Mouse (Mus musculus) megakaryocyte-erythroid progenitor cell, adult 5-6 weeks (primary cell): ENCODE measurements around the gene Gpx2. TPM values are rescaled to one million over a fixed set of nuclear protein-coding genes. Genes with fewer than 3 reads are reported as not detected.

ENCODE experiments used
- ATAC-seq: replicated peaks from 2 replicates; pipeline ENCODE4 v1.8.0; 2016; ENCODE audit warnings: mild to moderate bottlenecking, inconsistent platforms; ENCODE audit not compliant: severe bottlenecking, poor library complexity, low FRiP score, low TSS enrichment
- total RNA-seq, 2 experiments: library from RNA; stranded (forward) in 1 of 2; stranded (reverse) in 1 of 2; fragments of 200-1000, 215-1000 nt in 1 of 2; fragments of >200 nt in 1 of 2; fragmentation: Nextera tagmentation in 1 of 2; gene quantifications; 2 replicates each; pipeline ENCODE4 v1.2.3; 2014 to 2017

The Gpx2 gene
- total RNA-seq (2014; fragmentation: Nextera tagmentation): not detected in 2 replicates
- total RNA-seq (2017): not detected in 2 replicates

DNA sequence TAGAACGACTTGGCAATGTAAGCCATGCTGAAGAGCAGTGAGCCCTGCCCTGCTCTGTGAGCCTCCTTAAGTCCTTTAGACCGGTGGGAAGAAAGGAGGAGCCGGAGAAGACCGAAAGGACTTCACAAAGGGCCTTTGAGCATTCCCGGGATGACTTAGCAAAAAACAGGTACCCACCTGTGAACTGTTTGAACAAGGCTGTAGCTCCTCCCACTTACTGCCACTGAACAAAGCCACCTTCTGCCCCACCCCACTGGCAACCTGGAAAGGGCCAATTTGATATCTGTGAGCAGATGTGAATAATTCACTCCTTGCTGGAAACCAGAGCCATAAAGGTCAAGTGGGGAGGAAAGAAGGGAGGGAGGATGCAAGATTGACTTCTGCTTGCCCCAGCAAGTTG is at the start of gene Gpx2:
TSS of gene Gpx2 (minus strand) at position 205 of the 400 bp plus-strand sequence.
- ATAC-seq: no peak

DNA sequence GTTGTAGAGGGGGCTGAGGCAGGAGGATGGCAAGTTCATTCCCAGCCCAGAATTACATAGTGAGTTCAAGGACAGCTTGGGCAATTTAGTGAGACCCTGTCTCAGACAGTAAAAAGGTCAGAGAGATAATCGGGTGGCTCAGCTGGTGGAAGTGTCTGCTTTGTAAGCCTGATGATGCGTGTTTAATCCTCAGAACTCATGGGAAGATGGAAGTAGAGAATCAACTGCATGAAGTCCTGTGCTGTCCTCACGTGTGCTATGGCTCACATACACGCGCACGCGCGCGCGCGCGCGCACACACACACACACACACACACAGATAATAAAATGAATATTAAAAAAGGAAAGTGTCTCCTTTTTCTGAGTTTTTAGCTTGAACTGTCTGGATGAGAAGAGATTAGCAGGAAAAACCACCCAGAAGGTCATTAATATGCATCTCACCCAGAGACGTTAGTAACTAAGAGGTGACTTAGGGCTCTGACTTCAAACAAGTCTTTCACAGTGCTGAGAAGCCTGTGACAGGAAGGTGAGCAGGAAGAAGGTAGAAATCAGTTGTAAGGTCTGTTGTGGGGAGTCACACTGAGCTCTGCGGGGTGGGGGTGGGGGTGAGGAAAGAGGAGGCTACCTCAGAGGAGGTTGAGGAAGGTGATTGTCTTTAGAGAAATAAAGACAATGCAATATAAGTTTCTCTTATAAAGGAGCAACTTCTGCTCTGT is 49.1 kb upstream of the Gpx2 start:
- no peak for ATAC-seq

DNA sequence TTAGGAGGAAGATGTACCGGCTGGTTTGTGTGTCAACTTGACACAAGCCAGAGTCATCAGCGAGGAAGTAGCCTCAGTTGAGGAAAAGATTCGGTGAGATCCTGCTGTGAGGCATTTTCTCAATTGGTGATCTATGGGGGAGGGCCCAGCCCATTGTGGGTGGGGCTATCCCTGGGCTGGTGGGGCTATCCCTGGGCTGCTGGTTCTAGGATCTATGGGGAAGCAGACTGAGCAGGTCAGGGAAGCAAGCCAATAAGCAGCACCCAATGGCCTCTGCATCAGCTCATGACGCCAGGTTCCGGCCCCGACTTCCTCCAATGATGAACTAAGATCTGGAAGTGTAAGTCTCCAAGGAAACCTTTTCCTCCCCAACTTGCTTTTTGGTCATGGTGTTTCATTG is 44.7 kb upstream of the Gpx2 start:
- no peak for ATAC-seq

DNA sequence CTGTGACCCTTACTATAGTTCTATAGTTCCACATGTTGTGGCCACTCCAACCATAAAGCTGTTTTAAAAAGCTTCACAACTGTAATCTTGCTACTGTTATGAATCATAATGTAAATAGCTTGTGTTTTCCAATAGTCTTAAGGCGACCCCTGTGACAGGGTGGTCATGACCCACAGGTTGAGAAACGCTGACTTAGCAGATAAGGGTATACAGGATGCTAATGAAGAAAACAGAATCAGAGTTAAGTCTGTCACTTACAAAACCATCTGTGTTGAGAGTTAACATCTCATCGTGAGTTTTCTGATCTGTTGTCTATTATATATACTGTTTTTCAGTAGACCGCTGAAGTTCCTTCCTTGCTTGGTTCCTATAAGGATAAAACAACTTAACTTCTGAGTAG is 43.9 kb upstream of the Gpx2 start:
- ATAC-seq: no peak

DNA sequence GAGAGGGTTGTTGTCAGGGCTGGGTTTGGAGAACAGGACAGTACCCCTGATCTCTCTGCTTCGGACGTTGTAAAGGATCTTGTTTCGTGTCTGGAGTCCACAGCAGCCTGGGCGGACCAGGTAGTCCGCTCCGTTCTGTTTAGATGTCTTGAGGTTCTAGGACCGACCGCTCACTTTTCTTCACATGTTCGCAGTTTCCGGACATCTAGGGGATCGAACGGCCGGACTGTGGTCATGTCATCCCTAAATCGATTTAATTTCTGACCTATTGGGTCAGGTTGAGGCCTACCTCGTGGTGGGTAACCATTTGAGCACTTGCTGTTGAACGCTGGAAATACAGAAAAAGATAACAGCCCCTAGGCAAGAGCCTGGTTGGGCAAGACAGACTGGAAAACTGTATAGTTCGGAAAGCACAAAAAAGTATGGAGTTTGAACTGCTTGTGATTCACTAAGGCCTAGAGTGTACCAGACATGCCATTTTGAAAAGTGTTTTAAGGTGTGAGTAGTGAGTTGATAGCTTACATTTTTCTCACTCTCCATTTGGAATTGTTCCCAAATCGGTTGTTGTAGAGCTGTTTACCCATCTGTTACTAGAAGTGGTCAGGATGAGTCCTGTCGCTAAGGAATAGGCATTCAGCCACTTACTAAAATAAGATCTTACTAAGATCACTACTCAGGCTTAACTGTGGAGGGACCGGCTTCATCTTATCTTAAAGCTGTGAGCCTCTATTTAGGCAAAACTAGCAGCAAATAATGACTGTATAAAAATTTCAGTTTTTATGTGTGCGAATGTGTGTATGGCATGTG is 42.7 kb upstream of the Gpx2 start:
- peak; percentile 24 for ATAC-seq

DNA sequence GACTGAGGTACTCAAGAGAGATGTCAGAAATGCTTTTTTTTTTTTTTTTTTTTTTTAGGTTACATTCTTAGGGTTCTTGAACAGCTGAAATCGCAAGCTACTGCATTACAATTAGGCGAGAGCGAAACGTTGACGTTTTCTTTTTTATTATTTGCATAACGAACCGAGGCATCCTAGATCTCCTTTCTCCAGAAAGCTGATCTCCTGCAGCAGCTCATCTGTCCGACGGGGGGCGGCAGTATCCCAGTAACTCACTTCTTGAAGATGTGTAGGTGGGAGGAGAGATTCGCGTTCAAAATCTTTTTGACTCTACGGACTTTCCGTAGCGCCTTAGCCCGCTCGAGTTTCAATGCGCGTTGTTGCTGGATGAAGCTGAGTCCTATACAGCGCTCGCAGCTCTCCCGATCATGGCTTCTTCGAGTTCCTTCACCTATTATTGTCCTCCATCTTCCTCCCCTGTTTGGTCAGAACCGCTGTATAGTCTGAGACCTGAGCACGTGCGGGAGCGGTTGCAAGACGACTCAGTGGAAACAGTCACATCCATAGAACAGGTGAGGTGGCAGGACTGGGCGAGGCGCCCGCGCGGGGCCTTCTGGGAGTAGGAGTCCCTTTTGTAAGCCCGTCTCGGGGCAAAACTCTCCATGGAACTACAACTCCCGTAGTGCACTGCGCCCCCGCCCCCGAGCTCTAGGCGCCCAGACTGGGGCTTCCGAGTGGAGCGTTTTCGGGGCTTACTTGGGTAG is 41.9 kb upstream of the Gpx2 start:
- ATAC-seq: peak; percentile 98

DNA sequence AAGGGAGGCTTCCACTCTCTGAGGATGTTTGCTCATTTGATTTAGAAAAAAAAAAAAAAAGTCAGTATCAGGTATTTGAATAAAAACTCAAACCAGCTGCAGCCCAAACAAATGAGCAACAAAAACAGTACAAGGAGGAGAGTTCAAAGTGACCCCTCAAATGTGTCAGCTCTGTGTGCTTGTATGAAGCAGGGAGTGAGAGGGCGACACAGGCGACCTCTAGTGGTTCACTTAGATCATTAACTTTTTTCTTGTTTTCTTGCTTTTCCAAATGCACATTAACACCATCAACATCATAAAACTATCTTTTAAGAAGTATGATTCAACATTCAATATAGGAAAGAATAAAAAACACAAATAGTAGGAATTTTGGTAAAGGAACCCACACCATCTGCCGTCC is 37.4 kb upstream of the Gpx2 start:
- no peak for ATAC-seq

DNA sequence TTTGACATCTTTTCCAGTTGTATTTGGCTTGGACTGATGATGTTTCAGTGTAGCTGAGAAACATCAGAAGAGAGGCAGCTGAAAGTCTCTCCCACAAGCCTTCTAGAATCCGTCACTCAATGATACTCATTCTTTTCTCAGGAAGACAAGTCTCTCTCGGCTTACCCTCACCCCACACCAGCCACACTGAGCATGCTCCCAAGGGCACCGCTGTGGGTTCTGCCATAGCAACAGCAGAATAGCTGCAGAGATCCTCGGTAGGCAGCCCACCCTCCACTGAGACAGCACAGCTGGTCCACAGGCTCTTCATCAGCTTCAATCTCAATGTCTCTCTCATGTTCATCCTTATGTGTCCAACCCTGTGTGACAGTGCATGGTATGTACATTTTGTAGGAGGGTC is 29.9 kb upstream of the Gpx2 start:
- ATAC-seq: no peak

DNA sequence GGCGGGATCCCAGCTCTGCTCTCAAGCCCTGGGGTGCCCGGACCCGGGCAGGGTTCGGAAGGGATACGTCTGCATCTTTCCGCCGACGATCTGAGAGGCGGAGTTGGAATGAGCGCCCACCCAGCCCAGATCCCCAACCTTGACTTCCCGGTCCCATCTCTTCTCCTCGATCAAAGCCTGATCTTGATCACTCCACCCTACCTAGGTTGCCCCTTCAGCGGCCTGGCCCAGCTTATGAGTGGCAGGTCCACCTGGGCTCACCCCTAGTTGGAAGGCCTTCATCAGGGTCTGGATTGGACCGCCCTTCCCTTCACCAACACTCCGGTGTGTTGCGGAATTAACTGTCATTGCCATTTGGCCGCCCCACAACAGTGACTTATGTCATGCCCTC is 27.3 kb upstream of the Gpx2 start, which contains the start of gene Rab15:
TSS of gene Rab15 (minus strand) at position 258 of the 391 bp plus-strand sequence.
- ATAC-seq: no peak

DNA sequence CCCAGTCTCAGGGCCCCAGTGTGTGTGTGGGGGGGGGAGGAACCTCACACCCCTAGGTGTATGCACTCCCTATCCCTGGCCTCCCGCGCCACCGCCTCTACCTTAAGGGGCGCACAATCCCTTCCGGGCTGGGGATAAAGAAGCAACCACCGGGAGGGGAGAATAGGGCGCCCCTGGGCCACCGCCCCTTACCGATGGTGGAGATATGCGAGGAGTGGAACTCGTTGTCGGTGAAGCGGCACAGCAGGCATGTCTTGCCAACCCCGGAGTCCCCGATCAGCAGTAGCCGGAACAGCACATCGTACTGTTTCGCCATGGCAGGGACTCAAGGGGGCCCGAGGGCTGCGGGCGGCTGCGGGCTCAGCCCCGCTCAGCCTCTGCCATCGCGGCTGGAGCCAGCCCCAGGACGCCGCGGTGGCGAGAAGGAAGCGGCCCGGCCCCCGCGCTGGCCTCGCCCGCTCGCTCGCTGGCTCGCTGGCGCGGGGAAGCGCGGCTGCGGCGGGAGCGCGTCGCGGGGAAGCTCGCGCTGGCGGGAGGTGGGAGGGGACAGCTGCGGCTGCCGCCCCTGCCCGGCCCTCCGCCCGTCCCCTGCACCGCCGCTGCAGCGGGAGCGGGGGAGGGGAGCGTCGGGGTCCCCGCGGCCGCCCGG is 26.8 kb upstream of the Gpx2 start:
- 0 out of 2 replicates have a peak, but pooled peaks have one; percentile 27 for ATAC-seq

DNA sequence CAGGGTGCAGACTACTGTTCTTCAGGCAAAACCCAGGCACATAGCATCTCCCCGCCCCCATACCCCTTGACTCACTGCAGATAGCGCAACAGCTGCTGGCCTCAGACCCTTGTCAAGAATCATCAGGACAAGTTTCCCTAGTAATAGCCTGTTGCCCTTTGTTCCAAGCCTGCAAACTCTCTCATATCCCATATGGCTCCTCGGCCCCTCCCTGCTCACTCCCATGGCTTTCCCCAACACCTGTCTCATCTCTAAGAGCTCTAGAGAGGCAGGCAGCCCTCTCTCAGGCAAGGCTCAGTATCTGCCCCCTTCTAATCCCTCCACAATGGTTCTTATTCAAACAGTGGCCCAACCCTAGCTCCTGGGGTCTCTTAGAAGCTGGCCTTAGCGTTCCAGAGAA is 25.3 kb upstream of the Gpx2 start:
- ATAC-seq: no peak

DNA sequence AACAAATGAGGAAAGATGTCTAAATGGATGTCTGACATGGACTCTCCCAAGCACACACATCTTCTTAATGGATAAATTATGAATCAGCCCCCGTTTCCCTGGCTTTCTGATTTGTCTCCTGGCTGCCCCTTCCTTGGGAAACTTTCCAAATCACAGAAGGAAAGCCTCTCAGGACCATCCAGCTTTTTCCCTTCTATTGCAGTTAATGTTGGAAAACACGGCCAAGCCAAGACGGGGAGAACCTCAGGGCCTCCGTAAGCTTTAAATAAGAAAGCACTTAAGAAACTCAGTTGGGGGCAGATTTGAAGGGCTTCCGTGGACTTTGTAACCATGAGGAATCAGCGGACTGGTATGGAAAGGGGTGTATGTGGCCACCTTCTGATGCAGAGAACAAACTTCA is 24.5 kb upstream of the Gpx2 start:
- ATAC-seq: no peak

DNA sequence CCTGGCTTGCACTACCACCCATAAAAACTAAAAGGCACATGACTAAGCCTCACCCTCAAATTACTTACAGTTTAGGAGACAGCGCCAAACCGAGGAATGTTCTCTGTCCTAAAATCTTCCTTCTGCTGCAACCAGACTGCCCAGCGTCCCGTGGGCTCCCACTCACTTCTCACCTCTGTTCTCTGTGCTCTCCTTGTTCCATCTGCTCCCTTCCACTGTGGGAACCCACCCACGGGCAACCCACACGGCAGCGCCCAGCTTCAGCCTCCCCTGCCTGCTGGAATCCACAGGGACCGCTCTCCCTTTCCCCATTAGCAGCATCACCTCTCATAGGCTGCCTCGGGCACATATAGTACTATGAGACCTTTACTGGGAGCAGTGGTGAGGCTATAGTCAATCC is 23.6 kb upstream of the Gpx2 start:
- ATAC-seq: no peak

DNA sequence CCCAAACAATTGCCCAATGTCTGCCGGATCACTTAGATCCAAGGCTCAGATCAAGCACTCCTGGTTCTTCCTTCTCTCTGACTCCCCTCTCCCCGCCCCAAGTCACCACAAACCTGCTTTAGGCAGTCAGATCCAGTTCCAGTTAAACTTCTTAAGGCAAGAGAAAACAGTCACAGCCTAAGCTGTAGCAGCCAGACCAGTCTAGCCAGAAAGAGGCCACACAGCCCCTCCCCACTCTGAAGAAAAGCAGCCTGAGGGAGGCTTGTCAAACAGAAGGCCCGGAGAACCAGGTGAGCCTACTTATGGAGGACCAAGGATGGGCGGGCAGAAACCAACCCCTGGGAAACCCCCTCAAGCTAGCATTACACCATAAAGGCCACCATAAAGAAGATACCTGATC is 22.8 kb upstream of the Gpx2 start:
- no peak for ATAC-seq

DNA sequence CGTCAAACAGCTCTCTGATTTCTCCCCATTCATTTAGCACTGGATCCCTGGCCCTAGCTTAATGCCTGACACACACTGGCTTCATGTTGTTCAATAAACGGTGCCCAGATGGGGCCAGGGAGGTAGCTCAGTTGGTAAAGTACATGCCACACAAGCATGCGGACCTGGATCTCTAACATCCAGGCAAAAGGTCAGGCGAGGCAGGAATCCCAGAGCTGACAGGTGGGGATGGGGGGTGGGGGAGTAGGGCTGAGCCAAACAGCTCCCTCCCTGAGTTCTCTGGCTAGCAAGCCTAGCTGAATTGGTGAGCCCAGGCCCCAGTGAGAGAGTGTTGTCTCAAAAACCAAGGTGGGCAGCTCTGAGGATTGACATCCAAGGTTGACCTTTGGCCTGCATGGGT is 21.8 kb upstream of the Gpx2 start:
- no peak for ATAC-seq

DNA sequence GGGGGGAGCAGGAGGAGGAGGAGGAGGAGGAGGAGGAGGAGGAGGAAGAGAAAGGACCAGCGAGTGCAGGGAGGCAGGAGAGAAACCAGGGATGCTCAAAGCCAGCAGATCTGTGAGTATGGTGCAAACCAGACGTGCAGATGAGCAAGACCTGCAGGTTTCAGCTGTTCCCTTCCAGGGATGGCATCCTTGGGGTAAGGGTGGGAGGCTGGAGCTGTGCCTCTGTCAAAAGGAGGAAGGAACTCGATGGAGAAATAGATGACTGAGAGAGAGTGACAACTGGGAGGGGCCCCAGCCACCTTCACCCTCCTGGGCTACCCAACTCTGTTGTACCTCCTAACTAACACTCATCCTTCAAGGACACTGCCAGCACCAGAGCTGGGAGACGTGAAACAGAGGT is 21.4 kb upstream of the Gpx2 start:
- no peak for ATAC-seq

DNA sequence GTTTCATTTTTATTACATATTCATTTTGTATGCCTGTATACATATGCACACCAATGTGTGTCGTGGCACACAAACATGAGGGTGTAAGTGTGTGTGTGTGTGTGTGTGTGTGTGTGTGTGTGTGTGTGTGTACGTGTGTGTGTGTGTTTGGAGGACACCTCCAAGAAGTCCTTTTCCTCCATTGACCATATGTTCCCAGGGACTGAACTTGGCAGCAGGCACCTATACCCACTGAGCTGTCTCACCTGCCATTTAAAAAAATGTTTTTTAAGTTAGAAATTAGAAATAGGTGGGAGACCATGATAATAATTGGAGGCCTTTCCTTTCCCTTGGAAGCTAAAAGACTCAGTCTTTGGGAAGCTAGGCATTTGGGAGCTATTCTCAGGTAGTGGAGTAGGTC is 18.8 kb upstream of the Gpx2 start:
- ATAC-seq: no peak

DNA sequence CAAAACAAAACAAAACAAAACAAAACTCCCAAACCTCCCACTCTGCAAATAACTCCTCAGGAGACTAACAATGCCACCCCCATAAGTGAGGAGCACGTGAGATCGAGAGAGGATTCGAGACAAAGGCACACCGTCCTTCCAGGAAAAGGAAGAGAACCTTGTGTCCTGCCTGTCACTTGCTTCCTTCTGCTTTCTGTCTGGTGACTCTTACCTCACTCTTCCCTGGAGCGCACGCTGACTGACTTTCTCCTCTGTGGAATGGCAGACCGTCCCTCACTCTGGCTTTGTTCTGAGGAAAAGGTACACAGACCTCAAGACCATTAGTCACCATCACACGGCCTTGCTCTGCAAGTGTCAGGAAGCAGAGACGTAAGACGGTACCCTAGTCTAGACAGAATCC is 18.2 kb upstream of the Gpx2 start:
- ATAC-seq: no peak

DNA sequence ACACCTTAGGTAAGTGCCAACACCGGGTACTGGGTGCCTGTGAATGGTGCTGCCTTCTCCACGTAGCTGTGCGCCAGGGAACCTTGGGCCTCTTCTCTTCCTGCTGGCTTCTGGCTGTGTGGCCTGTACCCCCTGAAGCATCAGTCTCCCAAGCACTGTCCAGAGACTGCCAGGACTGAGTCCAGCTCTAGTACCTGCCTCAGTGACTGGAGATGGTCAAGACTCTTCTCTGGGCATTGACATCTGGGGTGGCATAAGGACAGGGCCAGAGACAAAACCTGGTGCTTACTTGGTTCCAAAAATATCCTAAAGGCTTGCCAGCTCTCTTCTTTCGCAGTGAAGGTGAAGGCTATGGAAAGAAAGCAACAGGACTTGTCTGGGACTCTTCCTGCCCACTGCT is 15.7 kb upstream of the Gpx2 start:
- no peak for ATAC-seq

DNA sequence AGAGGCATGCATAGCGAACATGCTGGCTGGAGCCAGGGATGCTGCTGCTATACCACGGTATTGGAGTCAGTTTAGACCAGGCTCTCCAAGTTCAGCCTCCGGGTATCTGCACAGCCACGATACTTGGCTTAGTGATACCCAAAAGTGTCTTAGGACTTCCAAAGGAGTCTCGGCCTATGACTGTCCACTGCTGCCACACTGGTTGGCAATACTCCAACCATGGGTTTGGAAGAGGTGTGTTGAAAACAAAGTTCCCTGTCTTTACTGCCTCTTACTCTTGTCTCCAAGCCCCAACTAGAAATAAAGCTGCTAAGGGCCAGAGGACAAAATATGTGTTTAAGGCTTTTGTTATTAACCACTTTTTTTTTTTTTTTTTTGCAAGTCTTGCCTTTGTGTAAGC is 15.1 kb upstream of the Gpx2 start:
- ATAC-seq: no peak
